Mouse (Mus musculus): Measurements from ENCODE around the gene Gm48551. TPM values are rescaled to one million over a fixed set of nuclear protein-coding genes. Genes with fewer than 3 reads are reported as not detected.

Gene Gm48551
- polyA plus RNA-seq, 1 experiment from 2014 or later = 2.7 TPM

DNA sequence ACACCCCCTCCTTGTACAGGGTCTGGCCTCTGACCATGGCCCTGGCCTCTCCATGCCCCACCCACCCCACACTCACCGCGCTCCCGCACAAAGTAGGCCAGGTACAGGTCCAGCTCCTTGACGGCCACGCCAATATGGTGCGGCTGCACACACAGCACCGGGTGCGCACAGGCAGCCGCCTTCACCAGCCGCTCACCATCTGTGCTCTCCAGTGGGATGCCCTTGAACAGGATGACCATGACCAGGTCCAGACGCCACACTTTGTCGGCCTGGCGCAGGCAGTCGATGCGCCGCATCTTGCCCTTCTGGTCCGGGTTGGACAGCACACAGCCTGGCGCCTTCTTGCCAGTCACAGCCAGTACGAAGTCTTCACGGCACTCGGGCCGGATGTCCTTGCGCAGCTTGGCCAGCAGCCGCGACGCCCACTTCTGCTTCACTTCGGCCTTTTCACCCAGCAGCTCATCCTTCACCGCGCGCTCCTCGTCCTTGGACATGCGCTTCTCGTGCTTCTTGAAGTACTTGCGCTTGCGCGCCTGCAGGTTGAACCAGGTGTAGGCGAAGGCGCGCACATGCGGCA, 36.0 kb downstream of the Gm48551 start:
- Histone ChIP-seq H3K4me1 (peaks cover 66% of the 10 kb centered on the region), H3K27ac (replicated peaks) (no peak overlapping the region), H3K36me3 (replicated peaks) (peaks cover 4% of the 10 kb centered on the region; the same call in 1 of the 2 replicates), H3K9me3 (no peaks in the 10 kb centered on the region), H3K4me3 (0 out of 2 replicates have a peak overlapping the region, but pooled peaks have one; percentile 16), H3K27me3 (replicated peaks; ENCODE audit: low read depth, poor library complexity, severe bottlenecking) (peaks cover 80% of the 10 kb centered on the region)
- peak; percentile 8 for DNase-seq (ENCODE audit: low spot score)
- 86% methylated on average over 40 of the region's 40 CpGs for WGBS

DNA sequence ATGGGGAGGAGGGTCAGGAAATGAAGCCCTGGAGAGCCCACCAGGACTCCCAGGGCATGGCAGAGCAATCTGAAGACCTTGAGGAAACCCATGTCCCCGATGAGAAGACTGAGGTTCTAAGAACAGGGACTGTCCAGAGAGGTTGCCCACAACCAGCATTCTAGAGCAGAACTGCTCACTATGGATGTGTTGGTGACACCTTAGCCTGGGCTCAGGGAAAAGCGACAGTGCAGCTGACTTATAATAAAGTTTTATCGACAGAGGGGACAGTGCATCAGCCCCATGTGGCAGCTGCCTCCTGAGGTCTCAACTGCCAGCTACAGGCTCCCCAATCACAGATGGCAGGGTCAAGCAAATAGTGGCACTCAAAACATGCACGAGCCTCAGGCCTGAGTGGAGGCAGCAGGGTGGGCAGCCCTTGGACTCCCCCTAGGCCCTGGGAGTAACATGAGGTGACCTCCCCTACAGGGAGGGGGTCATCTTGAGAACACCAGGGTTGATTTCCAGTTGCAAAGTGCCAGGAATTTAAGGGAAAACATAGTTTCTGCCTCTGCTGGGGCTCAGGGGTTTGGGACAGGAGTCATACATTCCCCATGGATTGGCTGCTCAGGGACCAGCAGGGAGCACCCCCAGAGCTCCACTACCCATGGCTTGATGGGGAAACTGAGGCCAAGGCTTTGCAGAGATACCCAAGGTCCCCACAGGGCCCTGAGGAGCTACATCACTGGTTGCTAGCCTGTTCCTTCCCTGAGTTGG, 37.0 kb downstream of the Gm48551 start:
- no peak overlapping the region for H3K4me3 ChIP-seq
- WGBS = 78% methylated on average over 4 of the region's 4 CpGs
- peaks cover 89% of the 10 kb centered on the region for H3K27me3 ChIP-seq (replicated peaks; ENCODE audit: low read depth, poor library complexity, severe bottlenecking)
- H3K4me1 ChIP-seq = peaks cover 66% of the 10 kb centered on the region
- no peaks in the 10 kb centered on the region for H3K9me3 ChIP-seq
- no peak overlapping the region for H3K27ac ChIP-seq (replicated peaks)
- H3K36me3 ChIP-seq (replicated peaks) = peaks cover 4% of the 10 kb centered on the region; the same call in 1 of the 2 replicates
- peak; percentile 6 for DNase-seq (ENCODE audit: low spot score)

DNA sequence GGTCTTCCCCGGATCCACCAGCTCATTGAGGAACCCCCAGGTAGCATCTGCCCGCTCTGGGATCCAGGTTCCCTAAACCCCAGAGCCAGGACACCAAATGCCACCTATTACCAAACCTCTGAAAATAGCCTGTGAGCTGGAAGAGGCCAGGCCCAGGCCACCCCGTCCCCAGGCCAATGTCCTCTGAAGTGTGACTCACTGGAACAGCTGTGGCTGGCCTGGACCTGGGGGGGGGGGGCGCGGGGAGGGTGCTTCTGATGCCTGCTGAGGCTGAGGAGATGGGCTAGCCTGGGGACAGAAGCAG, 37.5 kb downstream of the Gm48551 start:
- Histone ChIP-seq H3K4me1 (peaks cover 66% of the 10 kb centered on the region), H3K4me3 (no peak overlapping the region), H3K9me3 (no peaks in the 10 kb centered on the region), H3K27ac (replicated peaks) (no peak overlapping the region), H3K36me3 (replicated peaks) (peaks cover 4% of the 10 kb centered on the region; the same call in 1 of the 2 replicates), H3K27me3 (replicated peaks; ENCODE audit: low read depth, poor library complexity, severe bottlenecking) (peaks cover 94% of the 10 kb centered on the region)
- peak; percentile 7 for DNase-seq (ENCODE audit: low spot score)
- 67% methylated on average over 5 of the region's 5 CpGs for WGBS

DNA sequence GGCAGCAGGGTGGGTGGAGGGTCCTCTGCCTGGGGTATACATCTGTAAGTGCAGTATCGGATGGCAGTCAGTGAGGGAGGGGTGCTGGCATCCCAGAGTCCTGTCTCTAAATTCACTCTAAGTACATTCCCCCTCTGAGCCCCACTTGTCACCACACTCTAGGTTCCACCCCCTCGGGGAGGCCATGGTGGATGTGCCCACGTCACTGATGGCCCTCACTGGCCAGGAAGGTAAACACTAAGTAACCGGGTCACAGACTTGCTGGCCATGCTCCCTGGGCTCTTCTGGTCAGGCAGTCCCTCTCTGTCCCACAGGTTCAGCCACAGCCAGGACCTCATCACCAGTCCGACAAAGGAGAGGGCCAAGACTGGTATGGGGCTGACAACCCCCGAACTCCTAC, 37.9 kb downstream of the Gm48551 start:
- H3K4me1 ChIP-seq = peaks cover 66% of the 10 kb centered on the region
- 68% methylated on average over 6 of the region's 6 CpGs for WGBS
- peak; percentile 7 for DNase-seq (ENCODE audit: low spot score)
- H3K27me3 ChIP-seq (replicated peaks; ENCODE audit: low read depth, poor library complexity, severe bottlenecking) = peaks cover 97% of the 10 kb centered on the region
- H3K4me3 ChIP-seq = no peak overlapping the region
- no peak overlapping the region for H3K27ac ChIP-seq (replicated peaks)
- H3K36me3 ChIP-seq (replicated peaks) = peaks cover 4% of the 10 kb centered on the region; the same call in 1 of the 2 replicates
- no peaks in the 10 kb centered on the region for H3K9me3 ChIP-seq

DNA sequence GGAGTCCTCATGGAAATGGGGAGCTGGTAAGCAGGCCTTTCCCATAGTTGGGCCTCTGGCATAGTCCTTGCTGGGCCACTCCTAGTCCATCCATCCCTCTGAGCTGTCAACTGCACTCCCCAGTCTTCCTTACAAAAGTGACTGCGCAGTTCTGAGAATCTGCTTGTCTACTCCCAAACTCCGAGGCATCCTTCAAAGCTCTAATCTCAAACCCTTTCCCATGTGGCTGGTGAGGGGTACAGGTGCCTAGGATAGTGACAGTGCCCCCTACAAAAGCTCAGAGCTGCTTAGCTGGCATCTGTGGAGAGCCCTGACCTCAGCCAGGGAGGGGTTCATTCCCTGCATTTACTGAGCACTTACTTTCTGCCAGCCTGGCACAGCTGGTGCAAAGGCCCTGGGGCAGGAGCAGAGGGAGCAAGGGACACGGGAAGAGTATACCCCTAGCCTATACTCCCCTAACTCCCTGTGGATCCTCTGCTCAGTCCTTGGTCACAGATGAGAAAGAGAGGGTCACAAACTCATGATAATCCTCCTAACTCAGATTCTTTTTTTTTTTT, 38.5 kb downstream of the Gm48551 start:
- H3K9me3 ChIP-seq = no peaks in the 10 kb centered on the region
- peaks cover 4% of the 10 kb centered on the region; the same call in 1 of the 2 replicates for H3K36me3 ChIP-seq (replicated peaks)
- 87% methylated on average over 3 of the region's 3 CpGs for WGBS
- H3K27ac ChIP-seq (replicated peaks) = no peak overlapping the region
- no peak for DNase-seq (ENCODE audit: low spot score)
- peaks cover 61% of the 10 kb centered on the region for H3K4me1 ChIP-seq
- H3K27me3 ChIP-seq (replicated peaks; ENCODE audit: low read depth, poor library complexity, severe bottlenecking) = peaks cover 97% of the 10 kb centered on the region
- H3K4me3 ChIP-seq = no peak overlapping the region

DNA sequence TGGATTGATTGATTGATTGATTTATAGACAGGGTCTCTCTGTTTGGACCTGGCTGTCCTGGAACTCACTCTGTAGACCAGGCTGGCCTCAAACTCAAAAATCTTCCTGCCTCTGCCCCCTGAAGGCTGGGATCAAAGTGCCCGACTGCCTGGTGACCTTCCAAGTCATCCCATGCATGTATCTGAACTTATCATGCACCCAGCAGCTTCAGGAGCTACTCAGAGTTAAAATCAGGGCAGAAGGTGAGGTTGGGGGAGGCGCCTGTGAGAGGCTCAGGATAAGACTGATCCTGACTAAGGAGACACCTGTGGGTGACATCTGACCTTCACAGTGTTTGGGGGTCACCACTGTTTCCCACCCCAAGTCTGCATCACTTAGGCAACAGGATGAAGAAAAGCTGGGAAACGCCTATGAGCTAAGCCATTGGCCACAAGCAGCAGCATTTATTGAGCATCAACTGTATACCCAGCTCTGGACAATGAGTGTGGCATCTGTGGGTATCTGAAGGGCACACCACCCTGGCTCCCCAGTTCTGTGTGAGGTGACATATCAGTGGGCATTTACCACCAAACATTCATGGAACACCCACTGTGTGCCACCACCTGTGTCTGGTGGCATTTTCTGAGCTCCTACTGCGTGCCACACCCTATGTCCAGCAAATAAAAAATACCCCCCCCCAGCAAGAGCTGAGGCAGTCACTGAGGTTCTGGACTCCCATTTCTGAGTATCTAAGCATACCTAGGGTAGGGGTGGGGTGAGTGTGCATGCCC, 39.4 kb downstream of the Gm48551 start:
- Histone ChIP-seq H3K4me3 (peak overlapping the region; percentile 28; the same call in 1 of the 2 replicates), H3K27ac (replicated peaks) (no peak overlapping the region; the same call in 1 of the 2 replicates), H3K9me3 (0 out of 2 replicates have a peak, but pooled peaks cover 2% of the 10 kb centered on the region), H3K36me3 (replicated peaks) (peaks cover 4% of the 10 kb centered on the region; the same call in 1 of the 2 replicates), H3K27me3 (replicated peaks; ENCODE audit: low read depth, poor library complexity, severe bottlenecking) (peaks cover 98% of the 10 kb centered on the region), H3K4me1 (peaks cover 52% of the 10 kb centered on the region)
- 66% methylated on average over 4 of the region's 4 CpGs for WGBS
- DNase-seq (ENCODE audit: low spot score) = no peak

DNA sequence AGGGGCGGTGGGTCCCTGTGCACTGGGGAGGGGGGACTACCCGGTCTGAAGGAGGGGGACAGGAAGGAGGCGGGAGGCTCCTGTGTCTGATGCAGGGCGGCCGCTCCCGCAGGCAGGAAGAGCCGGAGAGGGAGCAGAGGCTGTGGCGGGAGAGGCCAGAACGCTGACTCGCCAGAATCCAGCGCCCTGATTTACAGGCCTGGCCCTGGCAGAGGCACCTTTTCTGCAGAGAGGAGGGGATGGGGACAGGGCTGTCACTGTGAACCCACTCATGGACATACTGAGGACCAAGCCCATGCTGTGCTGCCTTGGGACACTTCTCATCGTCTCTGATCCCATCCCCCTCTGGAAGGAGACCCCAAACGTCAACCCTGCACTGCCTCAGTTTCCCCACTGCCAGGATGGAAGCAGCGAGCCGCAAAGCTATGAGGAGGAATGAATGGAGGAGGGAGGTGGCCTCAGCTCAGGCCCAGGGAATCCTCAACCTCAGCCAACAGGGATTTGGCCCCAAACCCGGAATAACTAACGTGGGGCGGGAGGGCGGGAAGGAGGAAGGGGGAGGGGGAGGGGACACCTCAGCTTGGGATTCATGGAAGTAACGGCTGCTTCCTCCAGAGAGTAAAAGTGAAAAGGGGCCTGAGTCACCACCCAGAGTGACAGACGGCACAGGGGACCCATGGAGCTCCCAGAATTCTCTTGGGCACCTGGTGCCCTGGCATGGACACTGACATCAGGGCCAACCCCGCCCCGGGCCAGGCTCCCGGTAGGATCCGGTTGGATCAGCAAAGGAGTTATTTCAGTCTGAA, 40.2 kb downstream of the Gm48551 start:
- H3K27me3 ChIP-seq (replicated peaks; ENCODE audit: low read depth, poor library complexity, severe bottlenecking) = peaks cover 98% of the 10 kb centered on the region

DNA sequence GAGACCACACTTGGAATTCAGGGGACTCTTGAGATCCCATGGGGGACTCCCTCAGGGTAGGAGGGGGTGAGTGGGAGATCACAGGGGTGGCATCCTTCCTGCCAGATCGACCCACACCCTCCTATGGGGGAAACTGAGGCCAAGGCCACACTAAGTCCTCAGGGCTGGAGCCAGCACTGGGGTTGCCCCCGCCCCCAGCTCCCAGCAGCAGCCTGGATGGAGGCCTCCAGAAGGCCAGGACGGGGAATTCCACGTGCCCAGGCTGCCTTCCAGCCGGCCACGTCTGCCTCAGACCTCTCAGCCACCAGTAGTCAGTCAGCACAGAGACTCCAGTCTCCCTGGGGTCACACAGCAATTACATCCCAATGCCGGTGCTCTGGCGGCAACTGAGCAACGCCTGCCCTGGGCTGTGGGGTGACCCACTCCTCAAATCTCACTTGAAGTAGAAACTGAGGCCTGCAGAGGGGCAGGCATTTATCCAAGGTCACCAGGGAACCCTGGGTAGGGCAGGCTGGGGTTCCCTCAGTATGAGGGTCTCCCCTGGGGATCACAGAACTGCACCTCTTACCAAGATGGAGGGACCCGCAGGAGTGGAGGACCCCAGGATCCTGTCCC, 41.1 kb downstream of the Gm48551 start:
- DNase-seq (ENCODE audit: low spot score) = peak; percentile 21
- H3K4me3 ChIP-seq = peak overlapping the region; percentile 28; the same call in 1 of the 2 replicates
- peaks cover 46% of the 10 kb centered on the region for H3K4me1 ChIP-seq
- peak overlapping the region; percentile 19; the same call in 1 of the 2 replicates for H3K27ac ChIP-seq (replicated peaks)
- H3K27me3 ChIP-seq (replicated peaks; ENCODE audit: low read depth, poor library complexity, severe bottlenecking) = peaks cover 90% of the 10 kb centered on the region
- H3K9me3 ChIP-seq = 0 out of 2 replicates have a peak, but pooled peaks cover 4% of the 10 kb centered on the region
- WGBS = 24% methylated on average over 10 of the region's 10 CpGs
- no peaks in the 10 kb centered on the region for H3K36me3 ChIP-seq (replicated peaks)

More for the DNA sequence above, 40.2 kb downstream of the Gm48551 start:
- H3K4me3 ChIP-seq = peak overlapping the region; percentile 28
- no peak overlapping the region; the same call in 1 of the 2 replicates for H3K27ac ChIP-seq (replicated peaks)
- DNase-seq (ENCODE audit: low spot score) = peak; percentile 44
- H3K9me3 ChIP-seq = 0 out of 2 replicates have a peak, but pooled peaks cover 4% of the 10 kb centered on the region
- WGBS = 5% methylated on average over 25 of the region's 25 CpGs
- peaks cover 46% of the 10 kb centered on the region for H3K4me1 ChIP-seq
- no peaks in the 10 kb centered on the region; the same call in 1 of the 2 replicates for H3K36me3 ChIP-seq (replicated peaks)

DNA sequence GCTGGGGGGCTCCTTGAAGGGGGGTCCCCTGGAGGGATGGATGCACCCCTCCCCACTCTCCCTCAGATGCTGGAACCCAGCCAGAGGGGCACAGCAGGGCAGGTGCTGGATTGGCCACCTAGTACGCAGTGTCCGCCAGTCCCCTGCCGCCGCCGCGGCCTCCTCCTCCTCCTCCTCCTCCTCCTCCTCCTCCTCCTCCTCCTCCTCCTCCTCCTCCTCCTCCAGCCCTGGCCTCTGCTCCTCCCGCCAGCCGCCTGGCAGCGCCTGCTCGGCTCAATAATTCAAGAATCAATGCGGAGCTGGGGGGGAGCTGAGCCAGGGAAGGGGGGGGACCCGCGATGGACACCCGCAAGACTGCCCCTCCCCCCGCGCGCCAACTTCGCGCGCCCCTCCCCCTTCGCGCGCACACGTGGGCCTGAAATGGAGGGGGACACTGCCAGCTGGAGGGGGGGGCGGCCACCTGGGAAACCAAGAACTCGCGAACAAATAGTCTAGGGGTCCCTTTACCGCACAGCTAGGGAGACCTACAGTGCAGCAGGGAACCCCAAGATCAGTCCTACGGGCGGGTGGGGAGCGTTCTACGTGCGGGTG, 41.9 kb downstream of the Gm48551 start:
- WGBS = 1% methylated on average over 33 of the region's 33 CpGs
- H3K4me3 ChIP-seq = peak overlapping the region; percentile 56
- H3K27me3 ChIP-seq (replicated peaks; ENCODE audit: low read depth, poor library complexity, severe bottlenecking) = peaks cover 90% of the 10 kb centered on the region
- no peaks in the 10 kb centered on the region for H3K36me3 ChIP-seq (replicated peaks)
- DNase-seq (ENCODE audit: low spot score) = peak; percentile 43
- H3K27ac ChIP-seq (replicated peaks) = peak overlapping the region; percentile 54
- 0 out of 2 replicates have a peak, but pooled peaks cover 4% of the 10 kb centered on the region for H3K9me3 ChIP-seq
- H3K4me1 ChIP-seq = peaks cover 50% of the 10 kb centered on the region

DNA sequence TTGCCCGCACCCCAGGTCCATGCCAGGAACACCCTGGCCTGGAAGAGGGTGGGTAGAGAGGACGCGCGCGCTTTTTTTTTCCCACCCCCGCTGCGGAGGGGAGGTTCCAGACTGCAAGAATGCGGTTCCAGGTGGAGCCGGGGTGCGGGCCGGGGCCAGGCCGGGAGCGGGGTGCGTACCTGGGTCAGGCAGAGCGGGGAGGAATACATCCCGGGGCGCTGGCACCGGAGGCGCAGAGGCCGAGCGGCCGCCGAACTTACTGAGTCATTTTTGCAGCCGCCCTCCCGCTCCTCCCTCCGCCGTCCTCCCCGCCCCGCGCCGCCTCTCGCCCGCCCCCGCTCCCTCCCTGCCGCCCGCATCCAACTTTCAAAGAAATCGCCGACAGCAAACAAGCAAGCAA, 42.6 kb downstream of the Gm48551 start:
- peaks cover 54% of the 10 kb centered on the region for H3K4me1 ChIP-seq
- H3K27me3 ChIP-seq (replicated peaks; ENCODE audit: low read depth, poor library complexity, severe bottlenecking) = peaks cover 90% of the 10 kb centered on the region
- no peaks in the 10 kb centered on the region for H3K36me3 ChIP-seq (replicated peaks)
- WGBS = 2% methylated on average over 38 of the region's 38 CpGs
- peak overlapping the region; percentile 54; the same call in 1 of the 2 replicates for H3K27ac ChIP-seq (replicated peaks)
- DNase-seq (ENCODE audit: low spot score) = peak; percentile 51
- peak overlapping the region; percentile 56 for H3K4me3 ChIP-seq
- 0 out of 2 replicates have a peak, but pooled peaks cover 4% of the 10 kb centered on the region for H3K9me3 ChIP-seq

DNA sequence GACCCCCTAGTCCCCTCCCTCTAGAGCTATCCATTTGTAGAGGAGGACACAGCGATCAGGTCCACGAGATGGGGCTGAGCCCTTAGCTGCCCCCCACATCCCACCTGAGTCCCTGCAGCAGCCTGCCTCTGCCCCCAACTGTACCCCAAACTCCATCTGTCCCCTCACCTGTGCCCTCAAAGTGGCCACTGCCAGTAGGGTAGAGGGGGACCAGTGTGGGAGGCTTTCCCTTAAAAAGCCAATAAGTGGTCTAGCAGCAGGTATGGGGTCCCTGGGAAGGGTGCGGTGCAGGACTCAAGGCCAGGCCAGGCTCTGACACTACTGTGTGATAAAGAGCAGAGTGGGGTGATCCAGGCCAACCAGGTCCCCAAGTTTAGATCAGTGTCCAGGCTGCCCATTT, 43.1 kb downstream of the Gm48551 start:
- no peaks in the 10 kb centered on the region for H3K36me3 ChIP-seq (replicated peaks)
- peaks cover 90% of the 10 kb centered on the region for H3K27me3 ChIP-seq (replicated peaks; ENCODE audit: low read depth, poor library complexity, severe bottlenecking)
- H3K9me3 ChIP-seq = 0 out of 2 replicates have a peak, but pooled peaks cover 4% of the 10 kb centered on the region
- peaks cover 54% of the 10 kb centered on the region for H3K4me1 ChIP-seq
- H3K4me3 ChIP-seq = peak overlapping the region; percentile 56
- no peak overlapping the region for H3K27ac ChIP-seq (replicated peaks)
- no peak for DNase-seq (ENCODE audit: low spot score)
- WGBS = 32% methylated on average over 3 of the region's 3 CpGs
